Mouse (Mus musculus) cerebellum, adult 11 months (tissue): Measurements from ENCODE around the gene Cog5.

Experiments
- DNase-seq: peaks from one replicate; pipeline ENCODE4 v3.0.0; 2022

Cog5 gene

DNA sequence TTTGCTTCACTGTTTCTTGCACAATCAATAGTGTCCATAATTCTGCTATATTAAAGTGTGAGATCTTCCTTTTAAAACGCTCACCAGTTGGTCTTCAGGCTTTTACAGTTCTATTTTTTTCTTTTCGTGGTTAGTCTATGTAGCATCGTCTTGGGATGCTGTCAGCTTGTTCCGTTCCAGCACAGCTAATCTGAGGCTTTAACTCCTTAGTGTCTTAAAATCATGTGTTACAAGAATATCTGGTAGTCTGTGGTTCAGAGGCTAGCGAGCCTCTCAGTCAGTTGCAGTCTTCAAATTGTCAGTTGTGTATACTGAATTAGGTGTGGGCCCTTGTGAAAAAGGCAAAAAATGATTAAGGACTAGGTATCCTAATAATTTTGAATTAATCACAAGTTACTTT, 57.6 kb downstream of the Cog5 start:
- DNase-seq = no peak

DNA sequence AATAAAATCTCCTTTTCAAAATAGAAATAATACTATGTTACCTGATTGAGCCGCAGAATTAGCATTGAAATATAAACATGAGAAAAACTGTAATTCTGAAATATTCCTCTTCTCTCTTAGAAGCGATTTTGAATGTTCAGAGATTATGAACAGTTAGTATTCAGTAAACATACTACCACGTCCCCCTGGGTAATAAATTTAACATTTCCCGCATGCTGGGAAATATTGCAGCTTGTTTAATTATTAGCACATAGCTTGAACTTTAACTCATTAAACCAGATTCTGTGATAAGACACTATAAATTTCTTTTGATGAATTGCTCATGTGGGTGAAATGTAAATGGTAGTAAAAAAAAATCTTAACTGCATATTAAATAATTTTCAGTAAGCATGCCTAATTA, 58.1 kb downstream of the Cog5 start:
- DNase-seq = no peak

DNA sequence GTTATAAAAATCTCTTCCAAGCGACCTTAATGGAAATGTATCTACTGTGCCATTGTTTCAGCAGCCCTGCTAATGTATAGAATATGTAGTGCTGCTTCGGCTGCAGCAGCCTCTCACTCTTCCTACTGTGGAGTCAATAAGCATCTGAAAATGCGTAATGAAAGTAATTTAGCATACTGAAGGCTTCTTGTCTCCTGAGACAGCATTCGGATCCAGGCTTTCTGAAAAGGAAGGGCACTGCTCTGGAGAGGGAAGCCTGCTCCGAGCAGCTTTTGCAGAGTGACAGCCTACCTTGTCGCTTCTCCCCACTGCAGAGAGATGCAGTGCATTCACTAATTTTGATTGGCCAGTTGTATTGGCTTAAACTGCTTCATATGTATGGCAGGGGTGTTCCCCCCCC, 58.9 kb downstream of the Cog5 start, which contains the start of gene Gpr22:
Gene Gpr22 (minus strand): TSS at position 348 of the 400 bp plus-strand sequence.
- peak; percentile 69 for DNase-seq

DNA sequence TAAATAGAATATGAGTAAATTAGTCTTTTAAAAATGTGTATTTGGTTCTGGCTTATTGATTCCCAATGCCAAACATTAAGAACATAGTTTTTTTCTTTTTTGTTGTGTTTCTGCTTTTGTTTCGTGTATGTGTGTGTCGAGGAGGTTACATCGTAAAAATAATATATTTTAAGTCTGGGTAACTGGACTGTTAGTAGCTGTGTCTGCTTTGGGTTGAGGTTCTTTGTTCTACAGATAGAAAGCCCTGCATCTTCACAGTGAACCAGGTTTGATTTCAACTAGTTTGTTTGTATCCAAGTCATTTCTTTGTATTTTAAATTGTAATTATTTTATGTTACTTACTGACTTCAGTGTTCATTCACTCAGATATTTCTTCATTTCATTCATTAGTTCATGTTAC, 59.4 kb downstream of the Cog5 start:
- no peak for DNase-seq

DNA sequence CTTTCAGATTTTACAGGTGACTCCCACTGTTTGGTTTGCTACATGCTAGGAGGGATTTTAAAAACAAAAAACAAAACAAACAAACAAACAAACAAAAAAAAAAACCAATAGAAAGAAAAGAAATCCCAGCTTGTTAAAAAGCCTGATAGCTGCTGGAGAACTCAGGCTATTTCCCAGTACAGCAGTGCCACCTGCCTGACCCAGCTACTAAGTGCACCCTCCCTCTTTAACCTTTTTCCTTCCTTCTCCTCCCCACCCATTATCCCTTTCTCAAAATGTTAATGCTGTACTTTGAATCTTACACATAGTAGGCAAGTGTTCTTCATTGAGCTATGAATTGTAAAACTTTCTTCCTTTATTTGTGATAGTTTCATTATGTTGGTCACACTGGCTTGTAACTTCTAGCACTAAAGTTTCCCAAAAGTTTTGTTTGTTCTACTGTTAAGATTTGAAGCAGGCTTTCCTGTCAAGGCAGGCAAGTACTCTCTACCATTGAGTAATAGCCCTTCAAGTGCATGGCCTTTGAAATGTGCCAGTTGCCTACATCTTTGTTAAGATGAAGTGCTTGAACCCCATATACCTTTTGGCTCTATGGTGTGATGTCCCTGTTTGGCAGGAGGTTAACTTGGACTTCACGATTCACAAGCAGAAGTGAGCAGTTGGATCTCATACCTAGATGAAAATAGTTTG, 65.1 kb downstream of the Cog5 start:
- no peak for DNase-seq

DNA sequence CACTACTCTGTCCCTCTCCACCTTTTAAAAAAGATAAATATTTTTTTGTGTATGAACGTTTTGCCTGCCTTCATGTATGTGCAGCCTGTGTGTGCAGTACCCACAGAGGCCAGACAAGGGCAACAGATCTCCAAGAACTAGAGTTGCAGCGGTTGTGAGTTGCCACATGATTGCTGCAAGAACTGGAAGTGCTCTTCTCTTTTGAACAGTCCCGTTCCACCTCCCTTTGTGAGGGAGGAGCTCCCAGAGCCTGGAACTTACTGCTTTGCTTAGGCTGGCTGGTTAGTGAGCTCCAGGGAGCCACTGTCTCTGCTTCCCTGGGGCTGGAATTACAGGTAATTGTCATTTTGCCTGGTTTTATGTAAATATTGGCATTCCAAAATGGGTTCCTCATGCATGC, 69.9 kb downstream of the Cog5 start:
- no peak for DNase-seq

DNA sequence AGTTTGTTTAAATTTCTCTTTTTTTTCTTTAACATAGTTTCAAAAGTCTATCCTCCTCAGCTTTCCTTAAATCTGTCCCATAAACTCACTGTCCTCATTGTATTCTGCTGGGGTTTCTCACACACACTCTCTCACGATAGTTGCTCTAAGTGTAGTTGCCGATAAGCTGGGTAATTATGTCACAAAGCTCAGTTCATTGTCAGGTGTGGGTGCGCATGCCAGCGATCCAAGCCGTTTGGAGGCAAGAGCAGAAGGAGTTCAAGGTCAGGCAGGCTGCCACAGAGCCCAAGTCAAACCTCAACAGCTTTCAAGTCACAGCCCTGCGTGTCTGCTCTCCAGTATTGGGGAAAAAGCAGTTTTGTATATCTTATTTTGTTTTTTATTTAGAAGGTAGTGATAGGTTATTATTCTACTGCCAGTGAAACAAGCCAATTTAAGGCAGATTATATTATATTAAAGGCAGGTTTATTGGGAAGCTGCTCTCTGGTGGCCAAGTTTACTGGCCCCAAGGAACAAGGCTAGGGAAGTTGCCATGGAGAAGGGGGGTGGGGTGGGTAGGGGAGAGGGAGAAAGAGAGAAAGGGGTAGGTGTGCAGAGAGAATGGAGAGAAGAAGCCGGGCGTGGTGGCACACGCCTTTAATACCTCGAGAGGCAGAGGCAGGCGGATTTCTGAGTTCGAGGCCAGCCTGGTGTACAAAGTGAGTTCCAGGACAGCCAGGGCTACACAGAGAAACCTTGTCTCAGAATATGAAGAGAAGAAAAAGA, 71.0 kb downstream of the Cog5 start:
- no peak for DNase-seq

DNA sequence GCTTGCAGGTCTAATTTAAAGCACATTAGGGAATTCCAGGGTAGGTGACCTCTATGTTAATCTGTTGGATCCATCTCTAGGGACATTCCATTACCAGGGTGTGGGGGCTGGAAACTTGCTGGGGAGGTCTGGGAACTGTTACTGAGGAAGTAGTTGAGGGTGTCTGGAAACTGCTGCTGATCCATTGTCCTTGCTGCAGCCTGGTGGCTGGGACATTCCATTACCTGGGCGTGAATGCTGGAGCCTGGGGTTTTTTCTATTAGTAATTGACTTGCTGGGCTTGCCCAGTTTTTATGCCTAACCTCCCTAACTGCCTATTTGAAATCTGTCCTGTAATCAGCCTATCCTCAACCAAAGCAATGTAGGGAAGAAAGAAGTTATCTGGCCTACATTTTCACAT, 72.0 kb downstream of the Cog5 start:
- DNase-seq = no peak

DNA sequence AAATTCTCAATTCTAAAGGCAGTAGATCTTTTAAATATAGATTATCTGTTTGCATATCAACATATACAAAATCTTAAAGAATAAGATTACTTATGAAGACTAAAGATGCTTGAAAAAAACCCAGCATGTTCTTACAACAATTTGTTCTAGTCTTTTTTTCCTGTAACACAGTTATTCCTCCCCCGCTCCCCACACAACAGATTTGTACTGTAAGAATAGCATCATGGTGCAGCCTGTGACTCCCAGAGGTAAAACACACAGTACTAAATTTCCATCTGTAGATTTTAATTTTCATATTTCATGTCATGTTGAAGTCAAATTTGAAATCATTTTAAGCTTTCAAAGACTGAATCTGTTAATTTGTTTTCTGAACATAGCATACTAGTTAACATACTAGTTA, 75.5 kb downstream of the Cog5 start:
- no peak for DNase-seq

DNA sequence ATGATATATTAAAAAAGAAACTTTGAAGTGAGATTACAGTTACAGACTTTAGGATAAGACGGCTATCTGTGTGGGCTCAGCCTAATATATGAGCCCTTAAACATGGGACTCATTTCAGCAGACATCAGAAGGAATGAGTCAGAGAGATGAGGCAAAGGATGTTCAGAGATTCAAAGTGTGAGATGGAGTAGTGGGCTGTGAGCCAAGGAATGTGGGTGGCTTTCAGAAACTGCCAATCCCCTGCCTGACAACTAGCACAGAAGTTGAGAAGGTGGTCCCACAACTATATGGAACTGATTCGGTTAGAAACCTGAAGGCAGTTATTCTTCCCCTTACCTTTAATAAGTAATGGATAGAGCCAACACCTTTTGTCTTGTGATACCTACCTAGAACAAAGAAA, 79.9 kb downstream of the Cog5 start:
- DNase-seq = no peak

DNA sequence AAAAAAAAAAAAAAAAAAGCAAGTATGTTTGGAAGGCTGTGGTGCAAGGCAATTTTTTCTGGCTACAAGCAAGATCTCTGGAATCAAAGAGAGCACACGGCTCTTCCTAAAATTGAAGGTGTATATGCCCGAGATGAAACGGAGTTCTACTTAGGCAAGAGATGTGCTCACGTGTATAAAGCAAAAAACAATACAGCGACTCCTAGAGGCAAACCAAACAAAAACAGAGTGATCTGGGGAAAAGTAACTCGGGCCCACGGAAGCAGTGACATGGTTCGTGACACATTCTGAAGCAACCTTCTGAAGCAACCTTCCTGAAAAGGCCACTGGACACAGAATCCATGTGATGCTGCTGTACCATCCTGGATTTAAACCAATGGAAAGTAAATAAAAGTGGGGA, 92.6 kb downstream of the Cog5 start:
- no peak for DNase-seq

DNA sequence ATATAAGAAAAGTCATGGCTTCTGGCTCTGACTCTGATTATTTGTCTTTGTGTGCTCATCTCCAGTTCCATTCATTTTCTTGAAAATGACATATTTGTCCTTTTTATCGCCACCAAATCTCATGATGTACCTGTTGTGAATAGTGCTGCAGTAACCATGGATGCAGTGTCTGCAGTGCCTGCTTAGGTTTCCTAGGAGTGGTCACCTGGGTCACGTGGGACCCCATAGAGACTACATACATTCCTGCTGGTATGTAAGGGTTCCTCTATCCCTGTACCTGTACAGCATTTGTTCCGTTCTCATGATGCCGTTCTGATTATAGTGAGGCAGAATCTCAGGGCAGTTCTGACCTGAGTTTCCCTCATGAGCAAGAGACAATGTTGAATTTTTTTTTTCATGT, 95.2 kb downstream of the Cog5 start:
- no peak for DNase-seq

DNA sequence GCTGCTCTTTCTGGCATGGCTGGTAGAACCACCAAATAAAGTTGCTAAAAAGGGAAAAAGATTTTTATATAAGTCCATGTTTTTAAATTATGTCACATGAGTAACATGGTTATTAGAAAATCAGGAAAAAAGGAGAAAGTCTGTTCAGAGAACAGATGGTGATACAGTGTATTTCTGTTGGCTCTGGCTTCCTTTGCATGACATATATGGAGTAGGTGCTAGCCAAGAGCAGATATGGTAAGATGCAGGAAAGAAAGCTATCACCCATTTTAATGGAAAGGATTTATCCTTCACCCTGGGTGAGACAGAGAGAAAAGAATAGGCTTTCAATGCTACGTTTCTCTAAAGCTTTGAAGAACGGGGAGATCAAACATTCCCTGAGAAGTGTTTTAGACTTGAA, 99.8 kb downstream of the Cog5 start:
- DNase-seq = no peak

DNA sequence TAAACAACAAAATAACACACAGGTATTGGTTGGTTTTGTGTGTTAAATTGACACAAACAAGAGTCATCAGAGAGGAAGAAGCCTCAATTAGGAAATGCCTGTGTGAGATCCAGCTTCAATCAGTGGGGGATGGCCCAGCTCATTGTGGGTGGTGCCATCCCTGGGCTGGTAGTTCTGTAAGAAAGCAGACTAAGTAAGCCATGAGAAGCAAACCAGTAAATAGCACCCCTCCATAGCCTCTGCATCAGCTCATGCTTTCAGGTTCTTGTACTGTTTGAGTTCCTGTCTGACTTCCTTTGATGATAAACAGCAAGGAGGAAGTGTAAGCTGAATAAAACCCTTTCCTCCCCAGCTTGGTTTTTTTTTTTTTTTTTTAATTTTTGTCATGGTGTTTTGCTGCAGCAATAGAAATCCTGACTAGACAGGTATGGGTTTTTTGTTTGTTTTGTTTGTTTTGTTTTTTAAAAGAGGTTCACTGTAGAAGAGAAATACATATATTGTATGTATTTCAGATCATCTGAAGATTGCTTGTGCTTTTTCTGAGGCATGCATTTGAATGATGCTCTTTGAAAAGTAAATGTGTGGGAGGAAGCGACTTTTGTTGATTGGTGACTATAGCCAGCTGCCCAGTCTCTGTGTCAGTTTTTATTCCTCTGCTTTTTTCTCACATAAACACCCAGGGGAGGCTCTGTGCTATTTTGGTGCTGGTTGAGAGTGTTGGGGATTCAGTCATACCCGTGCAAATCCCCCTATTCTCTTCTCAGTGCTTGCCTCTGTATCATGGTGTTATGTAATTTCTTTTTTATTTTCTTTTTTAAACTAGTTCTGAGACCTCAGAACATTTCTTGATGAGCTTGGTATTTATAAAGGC, 101.5 kb downstream of the Cog5 start:
- no peak for DNase-seq

DNA sequence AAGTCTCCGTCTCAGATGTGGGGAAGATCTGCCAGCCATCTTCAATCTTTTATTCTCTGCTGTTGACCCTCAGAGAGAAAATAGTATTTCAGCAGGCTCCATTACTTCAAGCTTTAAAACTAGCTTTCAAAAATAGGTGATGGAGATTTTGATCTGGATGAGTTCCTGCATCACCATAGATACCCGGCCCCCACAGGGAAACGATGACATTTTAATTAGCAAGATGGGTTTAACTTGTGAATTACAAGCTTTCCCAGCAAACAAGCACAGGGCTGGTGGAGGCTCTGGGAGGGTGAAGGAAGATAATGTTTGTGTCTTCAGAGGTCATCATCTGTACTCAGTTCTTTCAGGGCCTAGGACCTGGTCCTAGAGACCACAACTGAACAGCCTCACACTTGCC, 118.9 kb downstream of the Cog5 start:
- no peak for DNase-seq

DNA sequence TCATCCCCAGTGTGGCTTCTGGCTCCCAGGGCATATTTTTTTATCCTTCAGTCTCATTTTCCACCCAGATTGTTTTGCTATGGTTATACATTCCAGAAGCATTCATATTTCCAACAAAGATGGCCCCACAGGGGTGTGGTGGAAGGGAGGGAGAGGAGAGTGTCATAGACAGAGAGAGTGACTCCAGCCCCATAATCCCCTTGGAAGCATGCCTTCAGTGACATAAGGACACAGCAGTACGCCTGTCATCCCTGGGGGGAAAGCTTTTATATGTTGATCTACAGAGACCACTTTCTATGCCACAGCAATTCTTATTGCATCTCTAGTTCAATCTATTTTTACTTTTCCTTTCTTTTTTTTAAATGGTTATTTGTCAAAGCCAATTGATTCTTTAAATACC, 129.6 kb downstream of the Cog5 start:
- no peak for DNase-seq

DNA sequence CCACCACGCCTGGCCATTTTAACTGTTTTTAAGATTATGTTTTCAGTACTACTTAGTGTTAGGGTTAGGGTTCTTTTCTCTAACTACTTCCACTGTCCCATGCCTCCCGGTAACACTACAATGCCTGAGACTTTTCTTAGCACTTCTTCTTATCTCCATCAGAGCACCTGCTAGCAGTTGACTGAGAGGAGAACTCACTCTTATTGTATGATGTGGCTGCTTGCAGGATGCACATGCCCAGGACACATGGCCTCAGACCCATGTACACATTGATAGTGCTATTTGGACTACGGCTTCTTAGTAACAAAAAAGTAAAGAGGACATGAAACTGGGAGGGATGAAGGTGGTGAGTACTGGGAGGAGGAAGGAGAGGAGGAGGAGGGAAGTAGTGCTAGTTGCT, 133.9 kb downstream of the Cog5 start:
- DNase-seq = no peak

DNA sequence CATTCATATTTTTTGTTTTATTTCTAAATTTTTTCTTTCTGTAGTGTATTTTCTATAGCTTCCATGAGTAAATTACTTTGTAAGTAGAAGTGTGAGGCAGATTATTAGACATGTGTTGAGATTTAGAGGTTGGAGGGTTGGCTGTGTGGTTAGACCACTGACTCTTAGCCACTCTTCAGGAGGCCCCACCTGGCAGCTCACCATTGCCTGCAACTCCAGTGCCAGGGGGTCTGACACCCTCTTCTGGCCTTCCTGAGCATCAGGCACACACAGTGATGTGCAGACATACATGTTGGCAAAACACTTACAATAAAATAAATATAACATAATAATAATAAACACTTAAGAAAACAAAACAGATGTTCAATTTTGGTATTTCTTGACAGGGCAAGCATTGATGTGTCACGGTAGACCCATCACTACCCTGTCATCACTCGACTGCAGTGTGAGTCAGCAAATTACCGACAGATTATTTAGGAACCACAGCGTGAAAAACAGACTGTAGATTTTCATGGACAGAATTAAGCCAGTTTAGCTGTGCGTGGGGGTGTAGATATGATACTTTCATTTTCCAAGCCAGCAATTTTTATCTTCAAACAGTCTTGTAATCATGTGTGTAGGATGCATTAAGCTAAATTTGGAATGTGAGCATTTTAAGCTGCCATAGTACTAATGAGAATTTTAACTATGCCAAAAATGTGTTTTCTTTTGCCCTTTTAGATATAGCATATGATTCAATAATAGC, 151.9 kb downstream of the Cog5 start:
- no peak for DNase-seq

DNA sequence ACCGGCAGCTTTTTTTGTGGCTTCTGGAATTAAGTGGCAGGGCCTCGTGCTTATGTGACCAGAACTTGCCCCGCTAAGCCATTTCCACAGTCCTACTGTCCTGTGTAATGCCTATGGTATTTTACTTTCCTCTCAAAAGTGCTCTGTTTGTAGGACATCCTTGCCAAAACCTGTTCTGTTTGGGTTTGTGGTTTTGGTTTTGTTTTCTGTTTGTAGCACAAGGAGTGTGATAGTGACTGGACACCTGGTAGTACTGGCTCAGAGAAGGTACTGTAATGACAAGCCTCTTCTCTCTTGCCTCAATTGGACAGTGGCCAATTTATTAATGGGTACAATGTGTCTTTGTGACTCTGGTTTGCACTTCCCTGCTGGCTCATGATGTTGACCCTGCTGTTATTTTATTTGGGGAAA, 163.4 kb downstream of the Cog5 start:
- DNase-seq = peak; percentile 45

DNA sequence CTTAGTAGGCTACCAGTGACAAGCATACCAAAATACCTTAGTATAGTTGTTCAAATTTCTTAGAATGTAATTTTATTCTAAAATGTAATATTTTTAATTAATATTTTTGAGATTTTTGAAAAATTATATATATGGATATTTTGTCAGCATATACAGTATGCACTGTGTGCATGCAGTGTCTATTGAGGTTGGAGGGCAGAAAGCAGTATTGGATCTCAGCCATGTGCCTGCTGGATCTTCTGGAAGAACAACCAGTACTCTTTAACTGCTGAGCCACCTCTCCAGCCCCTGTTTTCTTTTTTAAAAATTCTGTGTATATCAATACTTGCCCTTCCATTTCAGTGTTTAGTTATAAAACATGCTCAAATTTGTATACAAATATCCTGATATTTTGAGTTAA, 164.4 kb downstream of the Cog5 start:
- no peak for DNase-seq

DNA sequence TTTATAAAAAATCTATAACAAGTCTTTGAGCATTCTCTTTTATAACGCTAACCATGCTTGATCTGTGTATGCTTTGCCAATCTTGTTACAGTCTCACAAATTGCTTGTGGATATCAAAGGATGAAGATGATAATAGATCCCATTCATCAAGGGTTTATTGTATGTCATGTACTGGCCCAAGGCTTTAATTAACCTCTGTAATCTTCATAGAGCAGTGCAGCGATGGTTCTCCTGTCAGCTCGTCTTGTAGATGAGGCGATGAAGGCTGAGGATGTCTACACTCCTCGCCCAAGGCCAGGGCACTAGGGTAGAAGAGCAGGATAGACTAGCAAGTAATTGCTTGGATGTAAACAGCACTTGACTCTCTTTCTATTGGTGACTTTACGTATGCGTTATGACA, 164.9 kb downstream of the Cog5 start:
- DNase-seq = no peak

DNA sequence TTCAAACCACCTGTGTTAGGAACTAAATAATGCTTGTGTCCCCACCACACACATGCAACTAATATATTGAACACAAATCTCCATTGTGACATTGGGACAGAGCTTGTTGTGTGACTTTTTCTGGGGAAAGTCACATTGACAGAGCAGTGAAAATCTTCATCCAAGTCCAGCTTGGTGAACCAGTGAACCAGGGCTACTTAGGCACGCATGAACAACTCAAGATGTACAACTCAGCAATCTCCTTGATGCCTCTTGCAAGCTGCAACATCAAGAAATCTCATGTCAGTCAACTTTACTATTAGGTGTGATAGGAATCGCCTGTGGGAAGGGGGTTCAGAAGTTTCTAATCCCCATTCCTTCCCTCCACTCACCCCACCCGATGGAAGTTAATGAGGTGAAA, 169.0 kb downstream of the Cog5 start:
- DNase-seq = no peak

DNA sequence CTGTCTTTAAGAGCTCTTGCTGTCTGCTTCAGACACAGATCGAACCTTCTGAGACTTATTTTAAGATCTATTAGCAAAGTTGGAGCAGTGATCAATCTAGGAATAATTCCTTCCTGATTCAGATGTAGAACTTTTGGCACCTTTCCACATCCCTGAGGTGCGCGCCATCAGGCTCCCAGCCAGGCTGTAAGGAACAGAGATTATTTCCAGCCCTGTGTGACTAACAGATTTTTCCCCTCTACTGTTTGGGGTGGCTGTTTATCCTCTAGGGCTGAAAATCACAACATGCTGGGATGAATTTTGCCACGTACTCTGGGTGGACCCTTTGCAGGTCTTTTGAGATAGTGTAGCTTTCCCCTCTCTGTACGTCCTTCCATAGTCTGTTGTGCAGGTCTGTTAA, 170.2 kb downstream of the Cog5 start:
- DNase-seq = peak; percentile 57
